Mouse (Mus musculus): ENCODE results near the gene Uqcr10. TPM values are rescaled to one million over a fixed set of nuclear protein-coding genes. Genes with fewer than 3 reads are reported as not detected.
A peak's percentile ranks its signal among the peaks of the same experiment; 100 is the strongest.

Uqcr10 gene
- polyA plus RNA-seq (2016; fragmentation: Nextera tagmentation; extraction: Ambion mirVana), result 648 and 652 TPM in 2 replicates

DNA sequence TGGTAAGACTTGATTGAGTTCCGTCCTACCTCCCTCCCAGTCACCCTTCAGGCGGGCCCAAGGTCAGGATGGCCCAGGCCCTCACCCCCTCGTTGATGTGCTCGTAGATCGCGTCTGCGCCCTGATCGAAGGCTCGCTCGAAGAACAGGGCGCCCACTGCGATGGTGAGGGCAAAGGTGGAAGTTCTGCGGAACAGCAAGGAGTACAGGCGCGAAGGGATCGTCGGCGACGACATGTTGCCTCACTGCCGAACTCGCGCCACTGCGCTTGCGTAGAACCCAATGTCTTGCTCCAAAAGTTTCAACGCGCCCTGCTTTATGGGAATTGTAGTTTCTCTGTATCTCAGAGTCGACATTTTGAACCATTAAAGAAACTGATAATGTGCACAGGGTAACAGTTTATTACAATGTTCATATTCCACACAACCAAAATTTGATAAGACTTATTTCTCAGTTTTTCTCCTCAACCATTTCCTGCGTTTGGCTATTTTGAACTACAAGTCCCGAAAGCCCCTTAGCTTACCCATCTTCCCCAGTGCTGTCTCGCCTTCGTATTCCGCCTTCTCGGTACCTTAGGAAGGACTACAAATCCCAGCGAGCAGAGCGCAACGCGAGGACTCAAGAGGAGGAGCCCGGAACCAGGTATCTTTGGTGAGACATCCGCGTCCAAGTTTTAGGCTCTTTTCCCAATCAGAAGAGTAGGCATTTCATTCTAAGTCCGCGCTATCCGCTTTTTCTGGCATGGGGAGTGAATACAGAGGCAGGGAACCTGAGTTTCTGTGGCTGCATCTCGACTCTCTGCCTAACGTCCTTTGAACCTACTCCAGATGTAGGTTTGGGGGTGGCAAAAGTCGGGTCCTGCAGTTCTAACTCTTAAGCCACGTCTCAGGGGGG, at the start of gene Uqcr10, which contains the start of gene Zmat5:
Gene Uqcr10, minus strand, starts transcription at position 271 of the 893 bp plus-strand sequence.
Gene Zmat5, plus strand, starts transcription at position 607 of the 893 bp plus-strand sequence.
- DNase-seq (ENCODE audit: extremely low spot score, low spot score), result peak; percentile 91
- under 1% methylated on average over 47 of the region's 47 CpGs for WGBS

GRCm38 (mm10) chr11:4752836-4753235, 48.7 kb upstream of the Uqcr10 start:
- WGBS, result 21% methylated on average over 10 of the region's 10 CpGs
- Histone ChIP-seq H3K36me3 (replicated peaks) (no peaks in the 10 kb centered on the region), H3K4me3 (no peak overlapping the region), H3K4me1 (peaks cover 18% of the 10 kb centered on the region), H3K27me3 (ENCODE audit: poor library complexity, severe bottlenecking) (peaks cover 49% of the 10 kb centered on the region), H3K9me3 (peaks cover 6% of the 10 kb centered on the region; the same call in 1 of the 2 replicates), H3K27ac (no peak overlapping the region)
- DNase-seq (ENCODE audit: extremely low spot score, low spot score), result no peak

More for the DNA sequence above, at the start of gene Uqcr10, which contains the start of gene Zmat5:
- Histone ChIP-seq H3K27me3 (ENCODE audit: poor library complexity, severe bottlenecking) (no peaks in the 10 kb centered on the region), H3K27ac (peak within 1 kb of the TSS; percentile 90), H3K4me3 (peak within 1 kb of the TSS; percentile 73), H3K36me3 (replicated peaks) (peaks cover 34% of the 10 kb centered on the region), H3K9me3 (no peaks in the 10 kb centered on the region), H3K4me1 (peaks cover 18% of the 10 kb centered on the region)

DNA sequence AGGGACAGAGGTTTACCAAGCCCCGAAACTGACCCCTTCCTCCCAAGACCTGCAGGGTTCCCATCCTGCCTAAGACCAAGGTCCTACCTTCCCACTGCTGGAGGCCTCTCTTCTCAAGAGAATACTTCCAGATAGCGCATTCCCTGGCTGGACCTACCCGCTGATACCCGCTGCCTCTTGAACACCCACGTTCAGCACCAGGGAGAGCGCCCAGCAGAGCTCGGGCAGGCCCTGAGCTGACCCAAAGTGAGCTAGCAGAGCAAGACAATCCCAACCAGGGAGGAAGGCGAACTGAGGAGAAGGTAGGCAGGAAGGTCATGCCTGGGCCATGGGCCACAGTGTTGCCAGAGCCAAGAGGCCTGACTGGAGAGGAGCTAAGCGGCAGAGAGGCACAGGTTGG, 46.1 kb upstream of the Uqcr10 start:
- Histone ChIP-seq H3K4me1 (peaks cover 43% of the 10 kb centered on the region), H3K9me3 (peaks cover 6% of the 10 kb centered on the region; the same call in 1 of the 2 replicates), H3K4me3 (no peak overlapping the region), H3K27ac (no peak overlapping the region), H3K36me3 (replicated peaks) (no peaks in the 10 kb centered on the region), H3K27me3 (ENCODE audit: poor library complexity, severe bottlenecking) (peaks cover 75% of the 10 kb centered on the region)
- DNase-seq (ENCODE audit: extremely low spot score, low spot score), result peak; percentile 72
- 6% methylated on average over 9 of the region's 9 CpGs for WGBS

DNA sequence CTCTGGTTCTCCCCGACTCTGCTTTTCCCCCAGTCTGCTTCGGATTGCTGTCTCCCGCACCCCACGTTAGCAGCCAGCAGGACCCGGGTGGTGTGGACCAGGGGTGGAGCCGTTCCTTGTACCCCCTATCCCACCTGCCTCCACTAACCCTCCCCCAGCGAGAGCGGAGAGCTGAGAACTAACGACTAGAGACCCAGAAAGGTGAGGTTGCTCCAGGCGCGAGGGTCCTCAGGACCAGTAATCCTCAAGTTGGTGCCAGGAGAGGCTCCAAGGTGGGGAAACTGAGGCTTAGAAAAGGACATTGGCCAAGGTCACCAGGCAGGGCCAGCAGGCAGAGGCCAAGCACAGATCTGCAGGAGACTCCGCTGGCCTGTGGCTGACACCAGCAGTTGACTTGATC, 43.1 kb upstream of the Uqcr10 start:
- no peaks in the 10 kb centered on the region for H3K9me3 ChIP-seq
- WGBS, result 1% methylated on average over 12 of the region's 12 CpGs
- H3K4me3 ChIP-seq, result peak overlapping the region; percentile 67
- H3K4me1 ChIP-seq, result peaks cover 27% of the 10 kb centered on the region
- H3K27me3 ChIP-seq (ENCODE audit: poor library complexity, severe bottlenecking), result peaks cover 99% of the 10 kb centered on the region
- peak; percentile 37 for DNase-seq (ENCODE audit: extremely low spot score, low spot score)
- H3K36me3 ChIP-seq (replicated peaks), result no peaks in the 10 kb centered on the region
- H3K27ac ChIP-seq, result 0 out of 2 replicates have a peak overlapping the region, but pooled peaks have one; percentile 30

DNA sequence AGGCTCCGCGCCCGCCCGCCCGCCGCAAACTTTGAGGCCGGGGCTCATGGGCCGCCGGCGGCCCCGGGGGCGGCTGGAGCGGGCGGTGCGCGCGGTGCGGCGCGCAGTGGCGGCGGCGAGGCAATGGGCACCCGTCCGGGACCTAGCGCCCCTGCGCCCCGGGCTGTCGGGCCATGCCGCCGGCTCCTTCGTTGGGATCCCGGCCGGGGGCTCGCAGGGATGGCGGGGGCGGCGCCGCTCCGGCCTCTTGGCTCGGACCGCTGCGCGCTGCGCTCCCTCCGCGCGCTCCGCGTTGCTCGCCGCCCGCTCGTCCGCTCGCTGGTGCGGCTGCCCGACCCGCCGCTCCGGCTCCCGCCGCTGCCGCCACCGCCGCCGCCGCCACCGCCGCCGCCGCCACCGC, 42.6 kb upstream of the Uqcr10 start, which contains the start of gene Cabp7:
Gene Cabp7, minus strand, starts transcription at position 46 of the 400 bp plus-strand sequence.
- Histone ChIP-seq H3K4me3 (peak within 1 kb of the TSS; percentile 67), H3K27me3 (ENCODE audit: poor library complexity, severe bottlenecking) (peaks cover 99% of the 10 kb centered on the region), H3K9me3 (no peaks in the 10 kb centered on the region), H3K36me3 (replicated peaks) (no peaks in the 10 kb centered on the region), H3K4me1 (peaks cover 27% of the 10 kb centered on the region), H3K27ac (peak within 1 kb of the TSS; percentile 30; the same call in 1 of the 2 replicates)
- WGBS, result under 1% methylated on average over 65 of the region's 73 CpGs
- DNase-seq (ENCODE audit: extremely low spot score, low spot score), result no peak

DNA sequence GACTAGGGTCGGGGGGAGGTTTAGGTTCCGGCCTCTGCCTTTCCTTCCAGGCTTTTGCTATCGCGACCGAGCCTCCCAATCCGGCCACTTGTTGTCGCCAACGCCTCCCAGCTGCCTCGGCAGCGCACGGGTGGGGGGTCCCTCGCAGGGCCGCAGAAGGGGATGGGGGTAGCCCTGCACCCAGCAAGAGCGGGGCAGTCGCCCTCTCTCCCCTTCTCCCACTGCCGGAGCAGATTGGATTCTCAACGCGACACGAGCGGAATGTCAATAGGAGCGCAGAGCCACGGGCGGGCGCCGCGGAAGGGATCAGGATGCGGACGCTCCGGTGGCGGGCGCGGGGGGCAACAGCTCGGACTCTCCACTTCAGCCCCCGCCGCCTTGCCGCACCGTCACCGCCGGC, 41.8 kb upstream of the Uqcr10 start:
- peak; percentile 36 for DNase-seq (ENCODE audit: extremely low spot score, low spot score)
- Histone ChIP-seq H3K27me3 (ENCODE audit: poor library complexity, severe bottlenecking) (peaks cover 100% of the 10 kb centered on the region), H3K27ac (peak overlapping the region; percentile 30; the same call in 1 of the 2 replicates), H3K4me3 (peak overlapping the region; percentile 67), H3K4me1 (peaks cover 27% of the 10 kb centered on the region), H3K36me3 (replicated peaks) (no peaks in the 10 kb centered on the region), H3K9me3 (no peaks in the 10 kb centered on the region)
- under 1% methylated on average over 39 of the region's 39 CpGs for WGBS

DNA sequence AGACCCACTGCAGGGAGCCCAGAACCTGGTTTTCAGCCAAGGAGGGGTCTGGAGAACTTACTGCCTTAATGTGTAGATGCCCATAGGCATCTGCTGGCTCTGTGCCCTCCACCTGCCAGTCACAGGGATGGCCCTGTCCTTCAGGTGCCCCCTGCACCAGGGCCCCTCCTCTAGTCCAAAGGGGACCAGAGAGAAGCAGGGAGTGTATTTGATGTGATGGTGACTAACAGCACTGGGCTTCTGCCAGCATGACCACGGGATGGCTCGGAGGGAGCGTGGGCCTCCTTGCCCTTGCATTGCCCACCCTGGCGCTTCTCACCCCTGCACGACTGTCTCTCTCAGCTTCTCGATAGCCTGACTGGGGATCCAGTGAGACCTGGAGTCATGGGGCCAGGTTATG, 40.5 kb upstream of the Uqcr10 start:
- DNase-seq (ENCODE audit: extremely low spot score, low spot score), result no peak
- Histone ChIP-seq H3K27ac (no peak overlapping the region), H3K9me3 (no peaks in the 10 kb centered on the region), H3K4me1 (peaks cover 25% of the 10 kb centered on the region), H3K4me3 (no peak overlapping the region), H3K36me3 (replicated peaks) (no peaks in the 10 kb centered on the region), H3K27me3 (ENCODE audit: poor library complexity, severe bottlenecking) (peaks cover 88% of the 10 kb centered on the region)
- WGBS, result 63% methylated on average over 6 of the region's 6 CpGs

GRCm38 (mm10) chr11:4740785-4741184, 36.6 kb upstream of the Uqcr10 start:
- no peaks in the 10 kb centered on the region for H3K36me3 ChIP-seq (replicated peaks)
- no peak overlapping the region for H3K4me3 ChIP-seq
- DNase-seq (ENCODE audit: extremely low spot score, low spot score), result no peak
- H3K4me1 ChIP-seq, result peaks cover 12% of the 10 kb centered on the region
- H3K27ac ChIP-seq, result no peak overlapping the region
- H3K9me3 ChIP-seq, result no peaks in the 10 kb centered on the region
- 83% methylated on average over 5 of the region's 5 CpGs for WGBS
- H3K27me3 ChIP-seq (ENCODE audit: poor library complexity, severe bottlenecking), result peaks cover 56% of the 10 kb centered on the region

- Histone ChIP-seq H3K4me1 (peaks cover 26% of the 10 kb centered on the region), H3K9me3 (no peaks in the 10 kb centered on the region), H3K27me3 (ENCODE audit: poor library complexity, severe bottlenecking) (peaks cover 53% of the 10 kb centered on the region), H3K36me3 (replicated peaks) (peaks cover 3% of the 10 kb centered on the region; the same call in 1 of the 2 replicates), H3K4me3 (no peak overlapping the region), H3K27ac (no peak overlapping the region)
- no peak for DNase-seq (ENCODE audit: extremely low spot score, low spot score)
- 93% methylated on average over 16 of the region's 16 CpGs for WGBS
These were observed 34.6 kb upstream of the Uqcr10 start for GRCm38 (mm10) chr11:4738719-4739118.

GRCm38 (mm10) chr11:4737682-4738081, 33.5 kb upstream of the Uqcr10 start:
- Histone ChIP-seq H3K4me3 (no peak overlapping the region), H3K27me3 (ENCODE audit: poor library complexity, severe bottlenecking) (peaks cover 42% of the 10 kb centered on the region), H3K4me1 (peaks cover 26% of the 10 kb centered on the region), H3K27ac (no peak overlapping the region), H3K9me3 (no peaks in the 10 kb centered on the region), H3K36me3 (replicated peaks) (peaks cover 5% of the 10 kb centered on the region; the same call in 1 of the 2 replicates)
- DNase-seq (ENCODE audit: extremely low spot score, low spot score), result no peak
- 82% methylated on average over 10 of the region's 10 CpGs for WGBS

DNA sequence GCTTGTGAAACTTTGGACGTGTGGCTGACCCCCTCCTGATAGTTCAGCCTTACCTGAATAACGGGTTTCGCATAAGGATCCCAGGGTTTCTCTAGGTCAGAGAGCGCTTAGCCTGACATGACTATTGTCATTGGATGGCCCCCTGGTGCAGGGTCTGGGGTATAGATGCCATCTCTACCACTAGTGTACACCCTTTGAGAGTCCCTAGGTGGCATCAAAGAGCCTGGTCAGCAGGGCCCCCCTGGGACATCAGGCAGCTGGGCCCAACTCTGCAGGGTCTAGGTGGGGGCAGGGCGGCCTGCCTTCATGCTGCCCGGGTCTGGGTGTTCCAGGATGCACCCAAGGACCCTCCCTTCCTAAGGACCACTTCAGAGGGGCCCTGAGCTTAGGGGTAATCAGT, 32.2 kb upstream of the Uqcr10 start:
- Histone ChIP-seq H3K27ac (no peak overlapping the region), H3K36me3 (replicated peaks) (peaks cover 12% of the 10 kb centered on the region; the same call in 1 of the 2 replicates), H3K27me3 (ENCODE audit: poor library complexity, severe bottlenecking) (peaks cover 29% of the 10 kb centered on the region), H3K9me3 (no peaks in the 10 kb centered on the region), H3K4me3 (no peak overlapping the region), H3K4me1 (peaks cover 36% of the 10 kb centered on the region)
- no peak for DNase-seq (ENCODE audit: extremely low spot score, low spot score)
- WGBS, result 39% methylated on average over 6 of the region's 6 CpGs

- no peak overlapping the region for H3K4me3 ChIP-seq
- WGBS, result 31% methylated on average over 12 of the region's 12 CpGs
- H3K4me1 ChIP-seq, result peaks cover 36% of the 10 kb centered on the region
- H3K27ac ChIP-seq, result no peak overlapping the region
- H3K27me3 ChIP-seq (ENCODE audit: poor library complexity, severe bottlenecking), result peaks cover 25% of the 10 kb centered on the region
- no peaks in the 10 kb centered on the region for H3K9me3 ChIP-seq
- peak; percentile 38 for DNase-seq (ENCODE audit: extremely low spot score, low spot score)
- peaks cover 12% of the 10 kb centered on the region; the same call in 1 of the 2 replicates for H3K36me3 ChIP-seq (replicated peaks)
These were observed 30.0 kb upstream of the Uqcr10 start for GRCm38 (mm10) chr11:4734179-4734578.

- no peak overlapping the region for H3K4me3 ChIP-seq
- H3K9me3 ChIP-seq, result no peaks in the 10 kb centered on the region
- no peak for DNase-seq (ENCODE audit: extremely low spot score, low spot score)
- peaks cover 21% of the 10 kb centered on the region for H3K27me3 ChIP-seq (ENCODE audit: poor library complexity, severe bottlenecking)
- peaks cover 13% of the 10 kb centered on the region; the same call in 1 of the 2 replicates for H3K36me3 ChIP-seq (replicated peaks)
- H3K4me1 ChIP-seq, result peaks cover 36% of the 10 kb centered on the region
- no peak overlapping the region for H3K27ac ChIP-seq
- WGBS, result 51% methylated on average over 7 of the region's 7 CpGs
These were observed 27.6 kb upstream of the Uqcr10 start for GRCm38 (mm10) chr11:4731781-4732180.

Measured in forebrain, embryonic 10.5 days (tissue).